ENCODE assay signal across 9 mouse cellular contexts in genomic region chr12:86767868-86768631, GRCm38 (mm10). TPM values are rescaled to one million over a fixed set of nuclear protein-coding genes. Genes with fewer than 3 reads are reported as not detected.
A peak's percentile ranks its signal among the peaks of the same experiment; 100 is the strongest.
DNase-seq lines count a peak whose midpoint lies in the region; ATAC-seq and TF ChIP-seq lines count a peak whose summit lies in the region.
"Had no signal": no experiment of that assay in that cellular context is flagged by ENCODE, and none has a peak within 500 bp of the region (broad histone marks: within the 10 kb centered on the region; RNA-seq: fewer than 3 reads in every experiment).

No protein-coding gene starts in this region.

- no peak overlapping the region for H3K27ac ChIP-seq in embryonic facial prominence, embryonic 14.5 days (replicated peaks; ENCODE audit: low read depth, low read length)
- H3K27ac ChIP-seq in hindbrain, postnatal 0 days: no peak overlapping the region

- H3K4me3 ChIP-seq in embryonic facial prominence, embryonic 14.5 days (ENCODE audit: low read depth, low read length): no peak overlapping the region
- H3K4me3 ChIP-seq in hindbrain, postnatal 0 days (ENCODE audit: low read length): no peak overlapping the region

- no peak overlapping the region for H3K4me2 ChIP-seq in embryonic facial prominence, embryonic 14.5 days (ENCODE audit: low read depth, low read length)
- H3K4me2 ChIP-seq in hindbrain, postnatal 0 days (ENCODE audit: low read depth, low read length): no peak overlapping the region

- 35% methylated on average over 20 of the region's 20 CpGs for WGBS in embryonic facial prominence, embryonic 14.5 days
- 35% methylated on average over 20 of the region's 20 CpGs for WGBS in hindbrain, postnatal 0 days

- ATAC-seq in embryonic facial prominence, embryonic 14.5 days (ENCODE audit: low read depth): 0 out of 2 replicates have a peak, but pooled peaks have one; percentile 10
- no peak for ATAC-seq in hindbrain, postnatal 0 days

- H3K4me1 ChIP-seq in embryonic facial prominence, embryonic 14.5 days (ENCODE audit: control insufficient read depth, insufficient read depth, low read length): peaks cover 24% of the 10 kb centered on the region
- no peaks in the 10 kb centered on the region for H3K4me1 ChIP-seq in hindbrain, postnatal 0 days (ENCODE audit: insufficient read depth, low read length)

- no peaks in the 10 kb centered on the region for H3K27me3 ChIP-seq in embryonic facial prominence, embryonic 14.5 days (replicated peaks; ENCODE audit: control insufficient read depth, insufficient read depth, low read length)
- no peaks in the 10 kb centered on the region for H3K27me3 ChIP-seq in hindbrain, postnatal 0 days (ENCODE audit: insufficient read depth, low read length)

- no peaks in the 10 kb centered on the region for H3K36me3 ChIP-seq in embryonic facial prominence, embryonic 14.5 days (ENCODE audit: control insufficient read depth, insufficient read depth, low read length)
- H3K36me3 ChIP-seq in hindbrain, postnatal 0 days (ENCODE audit: insufficient read depth, low read length): no peaks in the 10 kb centered on the region

- TF ChIP-seq CTCF in hindbrain, postnatal 0 days (IDR thresholded peaks at IDR 0.05; ENCODE audit: low read depth): peak; percentile 87

- 0 out of 2 replicates have a peak overlapping the region, but pooled peaks have one; percentile 21 for H3K9ac ChIP-seq in embryonic facial prominence, embryonic 14.5 days (ENCODE audit: low read depth, low read length)
- H3K9ac ChIP-seq in hindbrain, postnatal 0 days (replicated peaks; ENCODE audit: low read length): no peak overlapping the region

- DNase-seq in A20 (ENCODE audit: low read depth, low spot score) (peak; percentile 37), liver (peak; percentile 29)
- peak; percentile 69 for DNase-seq in CD4-positive, CD25-positive, alpha-beta regulatory T cell, adult 2 months (ENCODE audit: low read depth, low spot score)
- peak; percentile 89 for DNase-seq in brain, adult 2 months (ENCODE audit: low read depth, low spot score)
- peak; percentile 76 for DNase-seq in embryonic facial prominence, embryonic 14.5 days (ENCODE audit: low spot score)
- DNase-seq in hindbrain, postnatal 0 days (ENCODE audit: low spot score): peak; percentile 83
- DNase-seq in naive thymus-derived CD4-positive, alpha-beta T cell, adult 2 months (ENCODE audit: low read depth): peak; percentile 61

- no peaks in the 10 kb centered on the region for H3K9me3 ChIP-seq in embryonic facial prominence, embryonic 14.5 days (ENCODE audit: control insufficient read depth, low read length)
- no peaks in the 10 kb centered on the region for H3K9me3 ChIP-seq in hindbrain, postnatal 0 days (ENCODE audit: low read length)

RNA-seq across cellular contexts. Expression of gene Lrrc74a, which starts 33.9 kb away (rescaled TPM):
- not detected in 2 replicates for polyA plus RNA-seq in embryonic facial prominence, embryonic 14.5 days (2014; fragmentation: Nextera tagmentation; extraction: Ambion mirVana)
- not detected in 2 replicates for total RNA-seq in hindbrain, postnatal 0 days (2014; rRNA removed)
- polyA plus RNA-seq in hindbrain, postnatal 0 days (2015; fragmentation: Nextera tagmentation; extraction: Ambion mirVana): not detected in 2 replicates
- polyA plus RNA-seq: heart, embryonic 14.5 days; neural tube, embryonic 14.5 days had no signal

RNA-seq across cellular contexts. Expression of gene Angel1, which starts 41.8 kb away (rescaled TPM):
- polyA plus RNA-seq in embryonic facial prominence, embryonic 14.5 days (2014; fragmentation: Nextera tagmentation; extraction: Ambion mirVana): 12.9 TPM in 2 replicates
- total RNA-seq in hindbrain, postnatal 0 days (2014; rRNA removed): 5.8 and 10.0 TPM in 2 replicates
- polyA plus RNA-seq in hindbrain, postnatal 0 days (2015; fragmentation: Nextera tagmentation; extraction: Ambion mirVana): 9.1 and 9.3 TPM in 2 replicates

Comparison
In these comparisons a context has a peak if more than half of its experiments do, and no peak if none do; other contexts are left out.
1. DNase-seq: peak in every context shown above with its lines; median percentile 89 in brain, adult 2 months; 83 in hindbrain, postnatal 0 days; 76 in embryonic facial prominence, embryonic 14.5 days; 69 in CD4-positive, CD25-positive, alpha-beta regulatory T cell, adult 2 months; 61 in naive thymus-derived CD4-positive, alpha-beta T cell, adult 2 months; 37 in A20; 29 in liver.